Mouse (Mus musculus): ENCODE measurements around the gene Tnfrsf19.

- TF ChIP-seq CTCF (IDR thresholded peaks at IDR 0.05; ENCODE audit: borderline replicate concordance, extremely low read depth, insufficient read depth, insufficient read length) (no peak), POLR2A (IDR thresholded peaks at IDR 0.05; ENCODE audit: borderline replicate concordance, extremely low read depth, insufficient read depth, insufficient read length, poor library complexity, severe bottlenecking) (no peak)
Measured at GRCm38 (mm10) chr14:61011621-61012174, 34.6 kb downstream of the Tnfrsf19 start.
